Mouse (Mus musculus) liver, embryonic 13.5 days (tissue): Measurements from ENCODE around the gene Plcb4. TPM values are rescaled to one million over a fixed set of nuclear protein-coding genes. Genes with fewer than 3 reads are reported as not detected.
"Not testable (repeated sequence)": the region's sequence is repeated elsewhere in the genome, so short reads cannot be mapped to it uniquely, and the experiment has no call there.

Experiments
- ATAC-seq: fragments of 200-750 bp; cut with Nextera tagmentation; 2 replicates; pipeline ENCODE4 v1.8.0; 2017; ENCODE audit warnings: low read depth, mild to moderate bottlenecking, moderate number of reproducible peaks, moderate library complexity
- DNase-seq: peaks from one replicate; pipeline ENCODE4 v3.0.0; 2022
- H3K27ac ChIP-seq: fragments of 300-500 bp; sonication (generic); 2 replicates; pipeline ENCODE4 v1.5.1; 2015; ENCODE audit warnings: moderate library complexity, mild to moderate bottlenecking, inconsistent platforms
- H3K27me3 ChIP-seq: fragments of 300-500 bp; sonication (generic); 2 replicates; pipeline ENCODE4 v1.6.1; 2015; ENCODE audit warnings: mild to moderate bottlenecking, inconsistent platforms
- H3K36me3 ChIP-seq: fragments of 300-500 bp; sonication (generic); 2 replicates; pipeline ENCODE4 v1.6.1; 2015; ENCODE audit warnings: mild to moderate bottlenecking, inconsistent platforms
- H3K4me1 ChIP-seq: fragments of 300-500 bp; sonication (generic); replicated peaks from 2 replicates; pipeline ENCODE4 v1.6.1; 2015; ENCODE audit warnings: inconsistent platforms
- H3K4me2 ChIP-seq: fragments of 300-500 bp; sonication (generic); 2 replicates; pipeline ENCODE4 v1.6.1; 2015; ENCODE audit warnings: inconsistent platforms, mild to moderate bottlenecking, moderate library complexity
- H3K4me3 ChIP-seq: fragments of 300-500 bp; sonication (generic); replicated peaks from 2 replicates; pipeline ENCODE4 v1.5.1; 2015; ENCODE audit warnings: mild to moderate bottlenecking, inconsistent platforms
- H3K9ac ChIP-seq: fragments of 300-500 bp; sonication (generic); 2 replicates; pipeline ENCODE4 v1.6.1; 2015; ENCODE audit warnings: mild to moderate bottlenecking, inconsistent platforms
- H3K9me3 ChIP-seq: fragments of 300-500 bp; sonication (generic); replicated peaks from 2 replicates; pipeline ENCODE4 v1.6.1; 2016; ENCODE audit warnings: inconsistent platforms
- WGBS: fragments of 180-500 bp; shearing (Covaris S2); methylation state at CpG from one replicate; pipeline ENCODE4 v1.1.7; 2015; ENCODE audit not compliant: insufficient replicate concordance; 5-methylcytosine and 5-hydroxymethylcytosine counted together
- polyA plus RNA-seq: library from polyadenylated mRNA; unstranded; fragments of >200 nt; fragmentation: Nextera tagmentation; extraction: Ambion mirVana; gene quantifications from 2 replicates; pipeline ENCODE4 v1.2.1, GENCODE M21; 2015

Gene Plcb4
- polyA plus RNA-seq, 1 experiment from 2014 or later, result 3.1 TPM

DNA sequence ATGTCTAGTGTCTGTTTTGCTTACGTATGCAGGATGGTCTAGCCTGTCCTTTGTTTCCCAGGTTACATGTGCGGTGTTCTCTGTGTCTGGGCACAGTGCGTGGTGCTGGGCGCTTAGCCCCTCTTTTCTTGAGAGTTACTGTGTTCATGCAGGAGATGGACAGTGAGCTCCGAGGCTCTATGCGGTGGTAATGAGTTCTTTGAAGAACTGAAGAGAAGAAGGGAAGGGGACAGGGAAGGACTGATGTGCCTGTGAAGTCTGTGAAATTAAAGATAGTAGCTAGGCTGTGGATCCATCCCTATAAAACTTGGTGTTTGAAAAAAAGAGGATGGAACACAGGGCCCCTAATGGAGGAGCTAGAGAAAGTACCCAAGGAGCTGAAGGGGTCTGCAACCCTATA lies 64.6 kb downstream of the Plcb4 start:
- ATAC-seq (no peak), DNase-seq (no peak)
- Histone ChIP-seq H3K4me1 (peaks cover 9% of the 10 kb centered on the region; the same call in 1 of the 2 replicates), H3K36me3 (no peaks in the 10 kb centered on the region), H3K9me3 (no peaks in the 10 kb centered on the region), H3K27me3 (no peaks in the 10 kb centered on the region), H3K4me3 (no peak overlapping the region), H3K9ac (no peak overlapping the region), H3K27ac (no peak overlapping the region), H3K4me2 (no peak overlapping the region)
- WGBS, result 91% methylated on average over 6 of the region's 6 CpGs

DNA sequence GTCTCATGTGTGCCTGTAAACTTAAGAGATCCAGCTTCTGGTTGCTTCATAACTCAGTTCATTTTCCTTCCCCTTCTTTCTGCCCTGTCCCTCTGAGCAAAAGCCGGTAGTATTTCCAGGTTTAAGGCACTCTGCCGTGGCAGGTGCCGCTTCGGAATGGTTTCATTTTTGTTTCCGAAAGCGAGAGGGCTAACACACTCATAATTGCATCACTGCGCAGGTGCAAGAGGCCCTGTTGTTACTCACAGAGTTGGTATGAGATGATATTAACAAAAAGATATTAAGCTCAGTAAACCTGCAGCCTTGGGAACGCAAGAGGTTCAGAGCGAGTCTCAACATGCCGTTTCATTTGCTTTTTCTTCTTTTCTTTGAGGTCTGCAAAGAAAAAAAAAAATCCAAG lies 65.7 kb downstream of the Plcb4 start:
- no peak overlapping the region for H3K4me2 ChIP-seq

DNA sequence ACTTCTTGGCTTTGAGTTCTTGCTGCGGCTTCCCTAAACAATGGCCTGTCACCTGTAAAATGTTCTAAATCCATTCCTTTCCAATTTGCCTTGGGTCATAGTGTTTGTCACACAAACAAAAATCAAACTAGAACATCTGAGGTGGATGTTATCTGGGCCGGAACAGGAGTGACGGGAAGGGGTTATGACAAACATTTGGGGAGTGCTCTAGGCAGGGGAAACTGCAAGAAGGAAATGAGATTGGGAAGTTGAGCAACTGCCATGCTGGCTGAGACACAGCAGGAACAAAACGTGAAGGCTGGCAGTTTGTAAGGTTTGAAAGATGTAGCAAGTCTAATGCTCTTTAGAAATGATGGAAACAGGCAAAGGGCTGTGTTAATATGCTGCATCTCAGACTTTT lies 66.6 kb downstream of the Plcb4 start:
- H3K9ac ChIP-seq, result no peak overlapping the region
- no peaks in the 10 kb centered on the region for H3K27me3 ChIP-seq
- no peak overlapping the region for H3K4me2 ChIP-seq
- no peak overlapping the region for H3K4me3 ChIP-seq
- H3K36me3 ChIP-seq, result no peaks in the 10 kb centered on the region
- peaks cover 9% of the 10 kb centered on the region; the same call in 1 of the 2 replicates for H3K4me1 ChIP-seq
- no peaks in the 10 kb centered on the region for H3K9me3 ChIP-seq
- WGBS, result 23% methylated on average over 4 of the region's 4 CpGs
- H3K27ac ChIP-seq, result peak overlapping the region; percentile 29; the same call in 1 of the 2 replicates
- peak; percentile 58; the same call in 1 of the 2 replicates for ATAC-seq
- DNase-seq, result no peak

More for the DNA sequence above, 65.7 kb downstream of the Plcb4 start:
- Histone ChIP-seq H3K9me3 (no peaks in the 10 kb centered on the region), H3K4me3 (no peak overlapping the region), H3K4me1 (peaks cover 9% of the 10 kb centered on the region; the same call in 1 of the 2 replicates), H3K36me3 (no peaks in the 10 kb centered on the region), H3K27me3 (no peaks in the 10 kb centered on the region), H3K9ac (no peak overlapping the region), H3K27ac (no peak overlapping the region)
- WGBS, result 88% methylated on average over 10 of the region's 10 CpGs
- DNase-seq (no peak), ATAC-seq (no peak)

GRCm38 (mm10) chr2:135727088-135727487 lies 68.3 kb downstream of the Plcb4 start:
- no peaks in the 10 kb centered on the region for H3K27me3 ChIP-seq
- WGBS, result 81% methylated on average over 9 of the region's 9 CpGs
- no peak overlapping the region for H3K27ac ChIP-seq
- H3K36me3 ChIP-seq, result no peaks in the 10 kb centered on the region
- DNase-seq, result no peak
- no peak overlapping the region for H3K9ac ChIP-seq
- no peak for ATAC-seq
- H3K4me3 ChIP-seq, result no peak overlapping the region
- H3K9me3 ChIP-seq, result no peaks in the 10 kb centered on the region
- peaks cover 18% of the 10 kb centered on the region for H3K4me1 ChIP-seq
- no peak overlapping the region for H3K4me2 ChIP-seq

DNA sequence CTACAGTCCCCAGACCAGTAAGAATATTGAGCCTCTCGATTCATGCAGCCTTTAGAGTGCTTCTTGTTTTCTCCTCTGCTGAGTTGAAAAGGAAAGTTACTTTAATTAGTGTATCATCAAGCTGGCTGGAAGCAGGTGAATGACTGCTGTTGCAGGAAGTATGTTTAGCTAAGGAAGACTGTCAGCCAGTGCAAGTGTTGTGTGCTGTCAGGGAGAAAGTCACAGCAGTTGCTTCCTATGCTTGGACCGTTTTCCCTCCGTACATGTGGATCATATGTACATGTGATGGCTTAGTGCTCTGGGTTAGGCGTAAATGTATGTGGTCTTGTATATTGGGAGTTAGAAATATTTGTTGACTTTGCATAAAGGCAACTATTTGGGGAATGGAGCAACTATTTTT lies 69.1 kb downstream of the Plcb4 start:
- Histone ChIP-seq H3K4me3 (no peak overlapping the region), H3K36me3 (no peaks in the 10 kb centered on the region), H3K9ac (no peak overlapping the region), H3K4me2 (no peak overlapping the region), H3K27ac (no peak overlapping the region), H3K4me1 (peaks cover 22% of the 10 kb centered on the region), H3K9me3 (no peaks in the 10 kb centered on the region), H3K27me3 (no peaks in the 10 kb centered on the region)
- DNase-seq (no peak), ATAC-seq (no peak)
- 55% methylated on average over 4 of the region's 4 CpGs for WGBS

DNA sequence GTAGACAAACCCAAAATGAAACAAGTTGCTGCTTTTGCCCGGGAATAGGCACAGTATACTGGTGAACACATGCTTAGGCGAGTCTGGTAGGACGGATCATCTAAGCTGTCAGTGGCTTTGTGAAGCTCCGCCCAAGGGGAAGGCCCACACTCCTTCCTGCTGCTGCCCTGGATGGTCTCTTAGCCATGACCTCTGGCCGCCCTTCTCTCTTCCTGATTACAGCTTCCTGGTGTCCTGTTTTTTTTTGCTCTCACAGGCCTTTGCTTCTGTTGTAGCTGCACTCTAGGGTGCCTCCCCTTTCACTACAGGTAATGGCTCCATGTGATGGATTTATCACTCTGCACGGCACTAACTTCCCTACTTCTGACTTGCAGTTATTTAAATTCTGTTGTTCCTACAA lies 72.8 kb downstream of the Plcb4 start:
- Histone ChIP-seq H3K27ac (no peak overlapping the region), H3K4me1 (peaks cover 23% of the 10 kb centered on the region), H3K4me3 (no peak overlapping the region), H3K9ac (no peak overlapping the region), H3K9me3 (no peaks in the 10 kb centered on the region), H3K4me2 (no peak overlapping the region), H3K36me3 (no peaks in the 10 kb centered on the region), H3K27me3 (no peaks in the 10 kb centered on the region)
- DNase-seq (no peak), ATAC-seq (peak; percentile 66)
- WGBS, result 32% methylated on average over 6 of the region's 6 CpGs

DNA sequence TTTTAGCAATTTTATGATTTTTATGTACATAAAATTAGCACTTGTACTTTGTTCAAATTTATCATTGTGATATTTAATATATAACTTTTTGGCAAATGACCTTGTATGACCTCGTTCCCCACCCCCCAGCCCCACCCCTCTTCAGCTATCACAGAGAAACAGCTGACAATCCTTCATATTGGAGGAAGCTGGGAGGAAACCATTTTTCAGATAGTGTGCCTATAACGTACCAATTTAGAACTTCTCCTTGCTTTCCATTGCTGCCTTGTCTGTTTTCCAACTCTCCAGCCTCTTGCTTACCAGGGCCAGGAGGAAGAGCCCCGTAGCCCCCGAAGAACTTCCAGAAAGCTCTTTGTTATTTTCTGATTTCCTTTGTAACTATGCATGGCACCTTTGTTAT lies 73.8 kb downstream of the Plcb4 start:
- no peaks in the 10 kb centered on the region for H3K36me3 ChIP-seq
- no peak overlapping the region for H3K4me3 ChIP-seq
- WGBS, result 18% methylated on average over 4 of the region's 4 CpGs
- H3K4me1 ChIP-seq, result peaks cover 23% of the 10 kb centered on the region
- no peak overlapping the region; the same call in 1 of the 2 replicates for H3K27ac ChIP-seq
- no peak overlapping the region for H3K4me2 ChIP-seq
- H3K27me3 ChIP-seq, result no peaks in the 10 kb centered on the region
- no peaks in the 10 kb centered on the region for H3K9me3 ChIP-seq
- no peak overlapping the region for H3K9ac ChIP-seq
- no peak for DNase-seq
- ATAC-seq, result no peak; the same call in 1 of the 2 replicates

DNA sequence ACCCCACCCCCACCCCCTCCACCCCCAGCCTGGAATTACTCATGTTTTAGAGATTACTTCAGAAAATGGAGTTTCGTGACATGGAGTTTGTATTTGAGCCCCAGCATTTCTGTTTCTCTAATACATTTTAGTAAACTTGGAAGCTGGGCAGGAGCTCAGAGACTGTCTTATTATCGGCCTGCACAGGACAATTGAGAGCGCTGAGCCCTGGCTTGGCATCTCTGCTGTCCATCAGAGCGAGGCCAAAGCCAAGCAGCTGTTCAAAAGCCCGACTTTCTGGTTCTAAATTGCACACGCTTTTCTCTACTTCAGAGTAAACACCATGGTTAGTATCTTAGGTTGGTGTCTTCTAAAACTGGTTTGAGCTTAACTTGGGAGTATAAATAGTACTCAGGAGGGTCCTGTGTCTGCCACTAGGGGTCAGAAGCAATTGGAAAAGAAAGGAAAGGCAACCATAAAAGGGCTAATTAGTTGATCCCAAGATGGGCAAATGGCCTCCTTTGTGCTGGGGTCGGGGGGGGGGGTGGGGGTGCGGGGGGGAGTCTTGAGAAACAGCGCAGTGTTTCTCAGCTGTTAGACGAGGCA lies 75.2 kb downstream of the Plcb4 start:
- ATAC-seq, result no peak
- H3K4me2 ChIP-seq, result no peak overlapping the region
- DNase-seq, result no peak
- WGBS, result 50% methylated on average over 10 of the region's 10 CpGs
- H3K27me3 ChIP-seq, result no peaks in the 10 kb centered on the region
- peaks cover 23% of the 10 kb centered on the region for H3K4me1 ChIP-seq
- H3K9ac ChIP-seq, result no peak overlapping the region
- H3K36me3 ChIP-seq, result no peaks in the 10 kb centered on the region
- H3K9me3 ChIP-seq, result no peaks in the 10 kb centered on the region
- H3K27ac ChIP-seq, result no peak overlapping the region
- H3K4me3 ChIP-seq, result no peak overlapping the region

DNA sequence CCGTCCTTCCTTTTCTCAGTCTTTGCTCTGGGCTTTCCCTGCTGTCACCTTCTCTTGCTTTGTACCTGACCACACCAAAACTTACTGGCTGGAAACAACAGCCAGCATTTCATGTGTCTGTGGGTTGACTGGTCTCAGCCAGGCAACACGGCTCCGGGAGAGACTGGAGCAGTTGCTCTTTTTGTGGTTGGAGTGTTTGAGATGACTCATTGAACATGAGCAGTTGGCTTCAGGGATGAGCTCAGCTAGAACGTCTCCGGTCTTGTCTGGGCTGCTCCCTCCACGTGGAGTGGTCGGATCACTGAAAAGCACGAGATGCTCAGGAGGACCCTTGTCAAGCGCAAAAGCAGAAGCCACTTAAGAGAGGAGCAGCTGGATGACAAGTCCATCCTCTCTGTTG lies 78.7 kb downstream of the Plcb4 start:
- H3K4me1 ChIP-seq, result peaks cover 14% of the 10 kb centered on the region
- no peak overlapping the region for H3K4me2 ChIP-seq
- ATAC-seq, result no peak
- 48% methylated on average over 9 of the region's 9 CpGs for WGBS
- H3K27me3 ChIP-seq, result no peaks in the 10 kb centered on the region
- H3K27ac ChIP-seq, result no peak overlapping the region
- no peaks in the 10 kb centered on the region for H3K9me3 ChIP-seq
- no peak overlapping the region for H3K4me3 ChIP-seq
- no peak for DNase-seq
- no peaks in the 10 kb centered on the region for H3K36me3 ChIP-seq
- no peak overlapping the region for H3K9ac ChIP-seq

- not testable (repeated sequence) for DNase-seq, H3K9ac ChIP-seq, H3K4me1 ChIP-seq, H3K4me2 ChIP-seq, ATAC-seq, H3K27me3 ChIP-seq, H3K9me3 ChIP-seq, H3K4me3 ChIP-seq, H3K27ac ChIP-seq, H3K36me3 ChIP-seq
- WGBS, result 60% methylated on average over 7 of the region's 7 CpGs
Measured at GRCm38 (mm10) chr2:135738022-135738780, 79.4 kb downstream of the Plcb4 start.

- no peaks in the 10 kb centered on the region for H3K27me3 ChIP-seq
- H3K9ac ChIP-seq, result no peak overlapping the region
- 12% methylated on average over 1 of the region's 1 CpGs for WGBS
Measured at GRCm38 (mm10) chr2:135738950-135739349, 80.1 kb downstream of the Plcb4 start.

More at GRCm38 (mm10) chr2:135738950-135739349, 80.1 kb downstream of the Plcb4 start:
- no peak for ATAC-seq
- Histone ChIP-seq H3K27ac (no peak overlapping the region), H3K36me3 (no peaks in the 10 kb centered on the region), H3K9me3 (no peaks in the 10 kb centered on the region), H3K4me1 (0 out of 2 replicates have a peak, but pooled peaks cover 7% of the 10 kb centered on the region), H3K4me2 (no peak overlapping the region), H3K4me3 (no peak overlapping the region)
- no peak for DNase-seq
